Mouse (Mus musculus) C2C12 (cell line): ENCODE data around the gene Kalrn.

Source experiments
- CEBPB ChIP-seq: IDR thresholded peaks from one replicate; pipeline ENCODE4 v1.6.1; 2011; ENCODE audit warnings: low read depth, mild to moderate bottlenecking, control low read depth, moderate library complexity
- CTCF ChIP-seq: IDR thresholded peaks from one replicate; pipeline ENCODE4 v1.5.1; 2011; ENCODE audit not compliant: control insufficient read depth, insufficient read depth, insufficient read length
- FOSL1 ChIP-seq: IDR thresholded peaks from one replicate; pipeline ENCODE4 v1.8.0; 2011; ENCODE audit warnings: mild to moderate bottlenecking, low read length; ENCODE audit not compliant: poor library complexity, insufficient read depth, severe bottlenecking
- MAX ChIP-seq: IDR thresholded peaks from one replicate; pipeline ENCODE4 v1.6.1; 2011; ENCODE audit warnings: mild to moderate bottlenecking, control low read depth
- MYOG ChIP-seq: IDR thresholded peaks from one replicate; pipeline ENCODE4 v1.6.1; 2011; ENCODE audit not compliant: control insufficient read depth, insufficient read length; ENCODE audit errors: extremely low read depth

GRCm38 (mm10) chr16:33928788-33929462 is 644.4 kb downstream of the Kalrn start:
- TF ChIP-seq CTCF (no peak), CEBPB (no peak), MAX (no peak), MYOG (no peak), FOSL1 (no peak)
